Comparison of ENCODE assay signal across 19 mouse cellular contexts in genomic region chr5:118259636-118260035, GRCm38 (mm10). TPM values are rescaled to one million over a fixed set of nuclear protein-coding genes. Genes with fewer than 3 reads are reported as not detected.
DNase-seq lines count a peak whose midpoint lies in the region; ATAC-seq and TF ChIP-seq lines count a peak whose summit lies in the region.
"Had no signal": no experiment of that assay in that cellular context is flagged by ENCODE, and none has a peak within 500 bp of the region (broad histone marks: within the 10 kb centered on the region; RNA-seq: fewer than 3 reads in every experiment).

No protein-coding gene starts in this region.

- 0 out of 2 replicates have a peak, but pooled peaks have one; percentile 3 for ATAC-seq in forebrain, postnatal 0 days
- ATAC-seq in forebrain, embryonic 16.5 days = no peak
- ATAC-seq in liver, postnatal 0 days = no peak
- peak; percentile 60 for ATAC-seq in megakaryocyte progenitor cell, adult 5-6 weeks (replicated peaks; ENCODE audit: poor library complexity)
- ATAC-seq: inflammation-experienced regulatory T-cells, adult 6 months had no signal

- H3K4me2 ChIP-seq in forebrain, postnatal 0 days (ENCODE audit: low read depth) = no peak overlapping the region
- H3K4me2 ChIP-seq in forebrain, embryonic 16.5 days (ENCODE audit: low read length) = no peak overlapping the region
- H3K4me2 ChIP-seq in liver, postnatal 0 days (ENCODE audit: low read depth, low read length) = no peak overlapping the region
- H3K4me2 ChIP-seq: embryonic facial prominence, embryonic 15.5 days; hindbrain, embryonic 12.5 days had no signal

- TF ChIP-seq EP300 in liver, postnatal 0 days (IDR thresholded peaks at IDR 0.05; ENCODE audit: low read depth) = no peak

- TF ChIP-seq CTCF in forebrain, postnatal 0 days (IDR thresholded peaks at IDR 0.05; ENCODE audit: low read depth) = no peak
- no peak for TF ChIP-seq CTCF in liver, postnatal 0 days (IDR thresholded peaks at IDR 0.05; ENCODE audit: low read depth)

- no peaks in the 10 kb centered on the region for H3K27me3 ChIP-seq in forebrain, postnatal 0 days (ENCODE audit: insufficient read depth, low read length)
- no peaks in the 10 kb centered on the region for H3K27me3 ChIP-seq in forebrain, embryonic 16.5 days (replicated peaks; ENCODE audit: control insufficient read depth, insufficient read depth, low read length)
- no peaks in the 10 kb centered on the region for H3K27me3 ChIP-seq in liver, postnatal 0 days (ENCODE audit: insufficient read depth, low read length)
- H3K27me3 ChIP-seq: embryonic facial prominence, embryonic 15.5 days; hindbrain, embryonic 12.5 days had no signal

- H3K36me3 ChIP-seq in forebrain, postnatal 0 days (ENCODE audit: insufficient read depth) = peaks cover 65% of the 10 kb centered on the region
- H3K36me3 ChIP-seq in forebrain, embryonic 16.5 days (ENCODE audit: control insufficient read depth, insufficient read depth) = peaks cover 24% of the 10 kb centered on the region
- peaks cover 26% of the 10 kb centered on the region for H3K36me3 ChIP-seq in liver, postnatal 0 days (replicated peaks; ENCODE audit: insufficient read depth, low read length)

- WGBS in forebrain, postnatal 0 days = 82% methylated on average over 6 of the region's 6 CpGs
- WGBS in forebrain, embryonic 16.5 days = 85% methylated on average over 6 of the region's 6 CpGs
- 40% methylated on average over 6 of the region's 6 CpGs for WGBS in liver, postnatal 0 days (ENCODE audit: insufficient replicate concordance)

- H3K4me3 ChIP-seq in forebrain, postnatal 0 days (ENCODE audit: low read depth, low read length) = no peak overlapping the region
- no peak overlapping the region for H3K4me3 ChIP-seq in forebrain, embryonic 16.5 days (replicated peaks; ENCODE audit: low read length)
- H3K4me3 ChIP-seq in liver, postnatal 0 days (ENCODE audit: low read depth, low read length) = no peak overlapping the region
- H3K4me3 ChIP-seq: embryonic facial prominence, embryonic 15.5 days; hindbrain, embryonic 12.5 days; limb, embryonic 10.5 days; midbrain, embryonic 10.5 days; myocyte had no signal

- H3K9ac ChIP-seq in forebrain, postnatal 0 days = no peak overlapping the region
- no peak overlapping the region for H3K9ac ChIP-seq in forebrain, embryonic 16.5 days (replicated peaks; ENCODE audit: low read depth, low read length)
- H3K9ac ChIP-seq in liver, postnatal 0 days (replicated peaks) = no peak overlapping the region
- H3K9ac ChIP-seq: embryonic facial prominence, embryonic 15.5 days; hindbrain, embryonic 12.5 days had no signal

- H3K4me1 ChIP-seq in forebrain, postnatal 0 days (ENCODE audit: insufficient read depth) = no peaks in the 10 kb centered on the region
- peaks cover 2% of the 10 kb centered on the region; the same call in 1 of the 2 replicates for H3K4me1 ChIP-seq in forebrain, embryonic 16.5 days (replicated peaks; ENCODE audit: control insufficient read depth, insufficient read depth, low read length)
- peaks cover 21% of the 10 kb centered on the region for H3K4me1 ChIP-seq in liver, postnatal 0 days (ENCODE audit: insufficient read depth)

- DNase-seq in forebrain, postnatal 0 days = no peak
- DNase-seq in liver, postnatal 0 days = no peak
- DNase-seq in liver = no peak
- DNase-seq in lung, postnatal 10 days = peak; percentile 47
- no peak for DNase-seq in spleen, postnatal 4 days (ENCODE audit: low spot score in 2 of 2)
- no peak for DNase-seq in embryo, embryonic 9.5 days (ENCODE audit: extremely low spot score)
- DNase-seq: adrenal gland, postnatal 25 days; gastrocnemius, postnatal 36 days; right cerebral cortex, adult 18-20 months; thymus, adult 18-20 months; thymus, postnatal 36 days had no signal

- no peaks in the 10 kb centered on the region for H3K9me3 ChIP-seq in forebrain, postnatal 0 days (ENCODE audit: low read length)
- H3K9me3 ChIP-seq in forebrain, embryonic 16.5 days (ENCODE audit: control insufficient read depth, low read length) = no peaks in the 10 kb centered on the region
- no peaks in the 10 kb centered on the region for H3K9me3 ChIP-seq in liver, postnatal 0 days (ENCODE audit: low read length)
- H3K9me3 ChIP-seq: embryonic facial prominence, embryonic 15.5 days; hindbrain, embryonic 12.5 days; limb, embryonic 10.5 days; midbrain, embryonic 10.5 days had no signal

- H3K27ac ChIP-seq in forebrain, postnatal 0 days (ENCODE audit: low read depth, low read length) = no peak overlapping the region
- no peak overlapping the region for H3K27ac ChIP-seq in forebrain, embryonic 16.5 days (ENCODE audit: low read length)
- H3K27ac ChIP-seq in liver, postnatal 0 days (ENCODE audit: low read depth) = peak overlapping the region; percentile 44; the same call in 1 of the 2 replicates
- H3K27ac ChIP-seq: embryonic facial prominence, embryonic 15.5 days; limb, embryonic 10.5 days; midbrain, embryonic 10.5 days had no signal

RNA-seq across cellular contexts. Expression of gene 2410131K14Rik, which starts 14.6 kb away (rescaled TPM):
- 22.4 and 31.2 TPM in 2 replicates for total RNA-seq in forebrain, postnatal 0 days (2014; rRNA removed)
- polyA plus RNA-seq in forebrain, postnatal 0 days (2015; fragmentation: Nextera tagmentation; extraction: Ambion mirVana) = 15.5 and 19.1 TPM in 2 replicates
- 17.8 and 18.6 TPM in 2 replicates for polyA plus RNA-seq in forebrain, embryonic 16.5 days (2015; fragmentation: Nextera tagmentation; extraction: Ambion mirVana)
- polyA plus RNA-seq in liver, postnatal 0 days (2015; fragmentation: Nextera tagmentation; extraction: Ambion mirVana) = 1.3 TPM in 2 replicates
- total RNA-seq in megakaryocyte progenitor cell, adult 5-6 weeks (2015) = 1.4 and 1.6 TPM in 2 replicates
- 1.6 and 2.6 TPM in 2 replicates for total RNA-seq in megakaryocyte progenitor cell, adult 5-6 weeks (2017)

RNA-seq across cellular contexts. Expression of gene Rnft2, which starts 14.7 kb away (rescaled TPM):
- 61.6 and 87.8 TPM in 2 replicates for total RNA-seq in forebrain, postnatal 0 days (2014; rRNA removed)
- polyA plus RNA-seq in forebrain, postnatal 0 days (2015; fragmentation: Nextera tagmentation; extraction: Ambion mirVana) = 10.1 and 12.4 TPM in 2 replicates
- 9.4 and 11.1 TPM in 2 replicates for polyA plus RNA-seq in forebrain, embryonic 16.5 days (2015; fragmentation: Nextera tagmentation; extraction: Ambion mirVana)
- polyA plus RNA-seq in liver, postnatal 0 days (2015; fragmentation: Nextera tagmentation; extraction: Ambion mirVana) = 0.14 TPM in 1 of 2 replicates, not detected in the other
- total RNA-seq in megakaryocyte progenitor cell, adult 5-6 weeks (2015) = 1.2 TPM in 1 of 2 replicates, not detected in the other
- 0.84 TPM in 1 of 2 replicates, not detected in the other for total RNA-seq in megakaryocyte progenitor cell, adult 5-6 weeks (2017)
- polyA plus RNA-seq: inflammation-experienced regulatory T-cells, adult 6 months had no signal

Comparison
In these comparisons a context has a peak if more than half of its experiments do, and no peak if none do; other contexts are left out.
1. ATAC-seq: peak in forebrain, postnatal 0 days (single experiment) and megakaryocyte progenitor cell, adult 5-6 weeks (single experiment); none in forebrain, embryonic 16.5 days (single experiment) and liver, postnatal 0 days (single experiment).